Mouse (Mus musculus): Measurements from ENCODE around the gene Gm10974.

GRCm38 (mm10) chr7:66369071-66369933 lies 3.6 kb downstream of the Gm10974 start:
- TF ChIP-seq CTCF (IDR thresholded peaks at IDR 0.05; ENCODE audit: low read depth), result no peak
- TF ChIP-seq EP300 (IDR thresholded peaks at IDR 0.05; ENCODE audit: low read depth), result no peak
